Mouse (Mus musculus): Measurements from ENCODE around the gene Kcnn4. TPM values are rescaled to one million over a fixed set of nuclear protein-coding genes. Genes with fewer than 3 reads are reported as not detected.

Kcnn4 gene
- total RNA-seq (2021), result under 1 TPM; 0.17 to 0.48 TPM

GRCm38 (mm10) chr7:24369731-24370541, at the start of gene Kcnn4:
Gene Kcnn4, plus strand, starts transcription at chr7:24370263.
- no peak for DNase-seq

- no peak for DNase-seq
Measured at GRCm38 (mm10) chr7:24322593-24322992, 47.5 kb upstream of the Kcnn4 start.

GRCm38 (mm10) chr7:24325197-24325596, 44.9 kb upstream of the Kcnn4 start:
- no peak for DNase-seq

- peak in 1 of 2 experiments; percentile 20 for DNase-seq
Measured at GRCm38 (mm10) chr7:24325675-24326128, 44.4 kb upstream of the Kcnn4 start.

- DNase-seq, result no peak
Measured at GRCm38 (mm10) chr7:24326273-24327135, 43.6 kb upstream of the Kcnn4 start.

GRCm38 (mm10) chr7:24327281-24327975, 42.6 kb upstream of the Kcnn4 start:
- DNase-seq, result no peak

GRCm38 (mm10) chr7:24333304-24333986, 36.6 kb upstream of the Kcnn4 start, which contains the start of gene Tescl:
Gene Tescl, minus strand, starts transcription at chr7:24333936.
- no peak for DNase-seq

GRCm38 (mm10) chr7:24335699-24336309, 34.3 kb upstream of the Kcnn4 start:
- peak; percentile 33 to 56 for DNase-seq

- DNase-seq, result no peak
Measured at GRCm38 (mm10) chr7:24338241-24338640, 31.8 kb upstream of the Kcnn4 start.

GRCm38 (mm10) chr7:24343701-24344272, 26.3 kb upstream of the Kcnn4 start:
- DNase-seq, result peak in 1 of 2 experiments; percentile 14

GRCm38 (mm10) chr7:24346444-24346843, 23.6 kb upstream of the Kcnn4 start:
- no peak for DNase-seq

GRCm38 (mm10) chr7:24348896-24349295, 21.2 kb upstream of the Kcnn4 start, which contains the start of gene Lypd5:
Gene Lypd5, plus strand, starts transcription at chr7:24349196.
- no peak for DNase-seq

GRCm38 (mm10) chr7:24355646-24356045, 14.4 kb upstream of the Kcnn4 start:
- no peak for DNase-seq

- no peak for DNase-seq
Measured at GRCm38 (mm10) chr7:24356081-24356480, 14.0 kb upstream of the Kcnn4 start.

GRCm38 (mm10) chr7:24357899-24358298, 12.2 kb upstream of the Kcnn4 start:
- no peak for DNase-seq

GRCm38 (mm10) chr7:24359269-24359668, 10.8 kb upstream of the Kcnn4 start:
- no peak for DNase-seq

GRCm38 (mm10) chr7:24361001-24361400, 9.1 kb upstream of the Kcnn4 start:
- no peak for DNase-seq

GRCm38 (mm10) chr7:24363228-24363627, 6.8 kb upstream of the Kcnn4 start:
- peak in 1 of 2 experiments; percentile 23 for DNase-seq

- DNase-seq, result peak; percentile 72 to 81
Measured at GRCm38 (mm10) chr7:24364827-24365226, 5.2 kb upstream of the Kcnn4 start.

GRCm38 (mm10) chr7:24365258-24366014, 4.6 kb upstream of the Kcnn4 start:
- no peak for DNase-seq

All from layer of hippocampus, postnatal 36 days (tissue).